Mouse (Mus musculus): ENCODE measurements around the gene Map6.

The Map6 gene

GRCm38 (mm10) chr7:99267251-99267896, at the start of gene Map6:
Gene Map6 (plus strand): TSS chr7:99267447.
- DNase-seq (ENCODE audit: low spot score in 2 of 2): peak; percentile 77 to 82

GRCm38 (mm10) chr7:99224225-99224624, 43.0 kb upstream of the Map6 start:
- DNase-seq (ENCODE audit: low spot score in 2 of 2): no peak

GRCm38 (mm10) chr7:99224648-99225190, 42.5 kb upstream of the Map6 start:
- no peak for DNase-seq (ENCODE audit: low spot score in 2 of 2)

- DNase-seq (ENCODE audit: low spot score in 2 of 2): no peak
Measured at GRCm38 (mm10) chr7:99225421-99225820, 41.8 kb upstream of the Map6 start.

- no peak for DNase-seq (ENCODE audit: low spot score in 2 of 2)
Measured at GRCm38 (mm10) chr7:99226662-99227061, 40.6 kb upstream of the Map6 start.

- no peak for DNase-seq (ENCODE audit: low spot score in 2 of 2)
Measured at GRCm38 (mm10) chr7:99227267-99227666, 40.0 kb upstream of the Map6 start.

- no peak for DNase-seq (ENCODE audit: low spot score in 2 of 2)
Measured at GRCm38 (mm10) chr7:99228825-99229224, 38.4 kb upstream of the Map6 start.

GRCm38 (mm10) chr7:99229411-99229810, 37.8 kb upstream of the Map6 start:
- no peak for DNase-seq (ENCODE audit: low spot score in 2 of 2)

GRCm38 (mm10) chr7:99230061-99230747, 37.0 kb upstream of the Map6 start:
- no peak for DNase-seq (ENCODE audit: low spot score in 2 of 2)

GRCm38 (mm10) chr7:99232571-99232970, 34.7 kb upstream of the Map6 start:
- DNase-seq (ENCODE audit: low spot score in 2 of 2): no peak

- no peak for DNase-seq (ENCODE audit: low spot score in 2 of 2)
Measured at GRCm38 (mm10) chr7:99234916-99235315, 32.3 kb upstream of the Map6 start.

GRCm38 (mm10) chr7:99235657-99236056, 31.6 kb upstream of the Map6 start:
- DNase-seq (ENCODE audit: low spot score in 2 of 2): no peak

- DNase-seq (ENCODE audit: low spot score in 2 of 2): no peak
Measured at GRCm38 (mm10) chr7:99236888-99237660, 30.2 kb upstream of the Map6 start.

GRCm38 (mm10) chr7:99238417-99238816, 28.8 kb upstream of the Map6 start, which contains the start of gene Mogat2:
Gene Mogat2 (minus strand): TSS chr7:99238619.
- DNase-seq (ENCODE audit: low spot score in 2 of 2): no peak

- no peak for DNase-seq (ENCODE audit: low spot score in 2 of 2)
Measured at GRCm38 (mm10) chr7:99242097-99242496, 25.1 kb upstream of the Map6 start.

- DNase-seq (ENCODE audit: low spot score in 2 of 2): no peak
Measured at GRCm38 (mm10) chr7:99248157-99248742, 19.0 kb upstream of the Map6 start.

- no peak for DNase-seq (ENCODE audit: low spot score in 2 of 2)
Measured at GRCm38 (mm10) chr7:99248906-99249581, 18.2 kb upstream of the Map6 start.

- no peak for DNase-seq (ENCODE audit: low spot score in 2 of 2)
Measured at GRCm38 (mm10) chr7:99249582-99249911, 17.7 kb upstream of the Map6 start.

- DNase-seq (ENCODE audit: low spot score in 2 of 2): no peak
Measured at GRCm38 (mm10) chr7:99250386-99250785, 16.9 kb upstream of the Map6 start.

- peak; percentile 69 to 82 for DNase-seq (ENCODE audit: low spot score in 2 of 2)
Measured at GRCm38 (mm10) chr7:99255006-99255405, 12.2 kb upstream of the Map6 start.

GRCm38 (mm10) chr7:99261900-99262299, 5.3 kb upstream of the Map6 start:
- no peak for DNase-seq (ENCODE audit: low spot score in 2 of 2)

Data from right cerebral cortex, postnatal 36 days (tissue).